Mouse (Mus musculus) liver, postnatal 0 days (tissue): ENCODE measurements around the gene Olfr523. TPM values are rescaled to one million over a fixed set of nuclear protein-coding genes. Genes with fewer than 3 reads are reported as not detected.

ENCODE experiments used
- ATAC-seq: fragments of 200-750 bp; cut with Nextera tagmentation; 2 replicates; pipeline ENCODE4 v1.8.0; 2017; ENCODE audit warnings: mild to moderate bottlenecking, moderate library complexity
- DNase-seq: peaks from one replicate; pipeline ENCODE4 v3.0.0-alpha.2; 2016
- H3K27ac ChIP-seq: fragments of 300-500 bp; sonication (generic); 2 replicates; pipeline ENCODE4 v1.5.1; 2014; ENCODE audit warnings: antibody characterized with exemption, moderate library complexity, mild to moderate bottlenecking, low read depth
- H3K27me3 ChIP-seq: fragments of 300-500 bp; sonication (generic); 2 replicates; pipeline ENCODE4 v1.6.1; 2014; ENCODE audit warnings: low read length, control low read depth, mixed read lengths; ENCODE audit not compliant: insufficient read depth
- H3K36me3 ChIP-seq: fragments of 300-500 bp; sonication (generic); replicated peaks from 2 replicates; pipeline ENCODE4 v1.6.1; 2014; ENCODE audit warnings: mild to moderate bottlenecking, control low read depth, low read length, moderate library complexity, mixed read lengths; ENCODE audit not compliant: insufficient read depth
- H3K4me1 ChIP-seq: fragments of 300-500 bp; sonication (generic); 2 replicates; pipeline ENCODE4 v1.6.1; 2014; ENCODE audit warnings: antibody characterized with exemption, mild to moderate bottlenecking, control low read depth; ENCODE audit not compliant: insufficient read depth
- H3K4me2 ChIP-seq: fragments of 300-500 bp; sonication (generic); 2 replicates; pipeline ENCODE4 v1.6.1; 2014; ENCODE audit warnings: low read depth, mild to moderate bottlenecking, low read length, moderate library complexity, mixed read lengths
- H3K4me3 ChIP-seq: fragments of 300-500 bp; sonication (generic); 2 replicates; pipeline ENCODE4 v1.5.1; 2014; ENCODE audit warnings: low read depth, low read length
- H3K9ac ChIP-seq: fragments of 300-500 bp; sonication (generic); replicated peaks from 2 replicates; pipeline ENCODE4 v1.6.1; 2014; ENCODE audit warnings: mild to moderate bottlenecking, moderate library complexity
- H3K9me3 ChIP-seq: fragments of 300-500 bp; sonication (generic); 2 replicates; pipeline ENCODE4 v1.6.1; 2016; ENCODE audit warnings: mild to moderate bottlenecking, control low read depth, low read length, mixed read lengths
- CTCF ChIP-seq: sonication (generic); IDR thresholded peaks from 2 replicates; pipeline ENCODE4 v1.5.1; 2016; ENCODE audit warnings: antibody characterized with exemption, low read depth
- EP300 ChIP-seq: IDR thresholded peaks from 2 replicates; pipeline ENCODE4 v1.6.1; 2016; ENCODE audit warnings: antibody characterized with exemption, low read depth, mild to moderate bottlenecking
- WGBS: fragments of 180-500 bp; shearing (Covaris S2); extraction: QIAGEN DNeasy Blood & Tissue Kit; methylation state at CpG from one replicate; pipeline ENCODE4 v1.1.7; 2014; ENCODE audit not compliant: insufficient replicate concordance; 5-methylcytosine and 5-hydroxymethylcytosine counted together
- polyA plus RNA-seq: library from polyadenylated mRNA; unstranded; fragments of >200 nt; fragmentation: Nextera tagmentation; extraction: Ambion mirVana; gene quantifications from 2 replicates; pipeline ENCODE4 v1.2.1, GENCODE M21; 2015

The Olfr523 gene
- polyA plus RNA-seq, 1 experiment from 2014 or later: not detected

DNA sequence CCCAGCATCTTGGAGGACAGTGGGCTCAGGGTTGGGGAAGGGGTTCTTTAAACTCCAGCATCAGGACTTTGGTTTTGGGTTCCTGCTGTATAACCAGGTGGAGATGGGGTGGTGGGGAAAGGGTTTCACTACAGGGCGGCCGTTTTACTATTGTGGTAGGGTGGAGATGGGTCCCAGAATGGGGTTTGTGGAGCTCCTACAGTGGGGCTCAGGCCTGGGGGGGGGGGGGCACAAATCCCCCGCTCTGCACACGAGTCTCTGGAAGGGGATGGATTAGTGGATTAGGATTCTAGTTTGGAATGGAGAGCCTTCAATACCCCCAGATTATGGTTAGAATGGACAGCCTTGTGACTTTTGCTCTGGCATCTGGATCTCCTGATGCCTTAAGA is 19.2 kb upstream of the Olfr523 start:
- Histone ChIP-seq H3K4me3 (no peak overlapping the region), H3K9me3 (no peaks in the 10 kb centered on the region), H3K36me3 (0 out of 2 replicates have a peak, but pooled peaks cover 4% of the 10 kb centered on the region), H3K27me3 (peaks cover 27% of the 10 kb centered on the region), H3K4me2 (no peak overlapping the region), H3K9ac (no peak overlapping the region), H3K27ac (no peak overlapping the region), H3K4me1 (no peaks in the 10 kb centered on the region)
- 29% methylated on average over 4 of the region's 4 CpGs for WGBS
- no peak for ATAC-seq
- TF ChIP-seq EP300 (no peak), CTCF (no peak)
- no peak for DNase-seq

DNA sequence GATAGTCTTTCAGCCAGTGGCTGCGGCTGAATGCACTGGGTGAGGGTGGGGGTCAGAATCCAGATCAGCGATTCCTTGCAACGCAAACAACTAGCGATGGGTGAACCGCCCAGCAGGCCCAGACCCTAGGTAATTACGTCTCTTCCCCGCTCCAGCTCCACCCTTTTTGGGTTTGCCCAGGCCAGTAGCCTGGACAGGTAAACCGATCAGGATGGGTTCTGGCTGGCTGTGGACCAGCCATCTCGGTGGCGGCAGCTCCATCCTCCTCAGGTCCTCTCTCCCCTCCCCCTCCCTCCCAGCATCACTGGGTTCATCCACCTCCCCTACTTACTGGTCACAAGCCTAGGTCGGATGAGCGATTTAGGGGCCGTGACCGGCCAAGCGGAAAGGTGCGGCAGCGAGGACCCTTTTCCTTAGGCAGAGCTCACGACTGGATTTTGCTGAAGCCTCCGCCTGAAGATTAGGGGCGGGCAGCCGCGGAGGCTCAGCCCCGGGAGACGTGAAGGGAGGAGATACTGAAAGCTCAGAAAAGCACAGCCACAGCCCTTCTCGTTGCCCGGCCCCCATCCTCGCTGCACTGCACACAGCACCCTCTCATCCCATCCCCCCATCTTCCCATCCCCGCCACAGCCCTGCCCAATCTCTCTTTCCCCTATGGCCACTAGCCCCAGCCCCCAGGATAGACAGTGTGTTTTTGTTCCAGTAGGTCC is 18.6 kb upstream of the Olfr523 start, which contains the start of gene Sprn:
Gene Sprn, minus strand, starts transcription at position 660 of the 710 bp plus-strand sequence.
- Histone ChIP-seq H3K9me3 (no peaks in the 10 kb centered on the region), H3K4me1 (no peaks in the 10 kb centered on the region), H3K27me3 (peaks cover 31% of the 10 kb centered on the region), H3K4me2 (no peak within 1 kb of the TSS), H3K27ac (no peak within 1 kb of the TSS), H3K36me3 (0 out of 2 replicates have a peak, but pooled peaks cover 4% of the 10 kb centered on the region), H3K9ac (no peak within 1 kb of the TSS), H3K4me3 (no peak within 1 kb of the TSS)
- no peak for DNase-seq
- 9% methylated on average over 28 of the region's 28 CpGs for WGBS
- no peak for TF ChIP-seq EP300
- TF ChIP-seq CTCF: no peak
- no peak for ATAC-seq

DNA sequence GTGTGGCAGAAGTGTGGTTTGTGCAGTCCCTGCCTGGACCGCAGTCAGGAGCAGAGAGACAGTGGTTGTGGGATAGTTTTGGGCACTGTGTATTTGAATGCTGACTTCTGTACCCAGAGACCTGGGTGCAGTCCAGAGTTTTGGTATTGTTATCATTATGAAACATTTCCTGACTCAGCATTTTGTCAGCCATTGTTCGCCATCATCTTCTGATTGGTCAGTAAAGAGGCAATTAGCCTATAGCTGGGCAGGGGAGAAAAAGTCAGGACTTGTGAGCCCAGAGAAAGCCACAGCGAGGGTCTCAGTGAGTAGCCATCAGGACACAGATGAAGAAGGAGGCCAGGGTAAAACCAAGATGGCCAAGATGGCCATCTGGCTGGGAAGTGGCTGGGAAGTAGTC is 12.7 kb upstream of the Olfr523 start:
- Histone ChIP-seq H3K36me3 (no peaks in the 10 kb centered on the region), H3K9ac (no peak overlapping the region), H3K4me1 (no peaks in the 10 kb centered on the region), H3K4me2 (no peak overlapping the region), H3K27ac (no peak overlapping the region), H3K27me3 (peaks cover 4% of the 10 kb centered on the region; the same call in 1 of the 2 replicates), H3K4me3 (no peak overlapping the region), H3K9me3 (no peaks in the 10 kb centered on the region)
- WGBS: 69% methylated on average over 3 of the region's 3 CpGs
- DNase-seq (no peak), ATAC-seq (no peak)
- TF ChIP-seq EP300 (no peak), CTCF (no peak)

DNA sequence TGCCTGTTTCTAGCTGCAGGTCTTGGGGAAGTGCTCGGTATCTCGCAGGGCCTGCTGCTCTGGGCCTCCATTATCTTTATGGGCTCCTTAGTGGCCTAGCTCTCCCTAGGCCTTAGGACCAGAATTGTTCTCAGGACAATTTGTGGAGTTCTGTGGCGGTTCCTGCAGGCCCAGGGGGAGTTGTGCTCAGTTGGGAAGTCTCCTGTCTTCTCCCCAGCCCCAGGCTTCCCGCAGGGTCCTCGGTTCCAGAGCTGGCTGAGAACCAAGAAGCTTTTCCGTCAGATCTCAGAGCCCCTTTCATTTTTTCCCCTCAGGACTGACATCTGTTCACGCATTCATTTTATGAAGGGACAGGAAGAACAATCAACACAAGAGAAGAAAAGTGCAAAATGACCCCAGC is 8.4 kb upstream of the Olfr523 start, which contains the start of gene Olfr522:
Gene Olfr522, minus strand, starts transcription at position 101 of the 400 bp plus-strand sequence.
- no peak within 1 kb of the TSS for H3K4me2 ChIP-seq
- ATAC-seq (no peak), DNase-seq (no peak)
- WGBS: 66% methylated on average over 7 of the region's 7 CpGs
- H3K9ac ChIP-seq: no peak within 1 kb of the TSS
- no peaks in the 10 kb centered on the region for H3K9me3 ChIP-seq
- no peaks in the 10 kb centered on the region for H3K27me3 ChIP-seq
- H3K27ac ChIP-seq: no peak within 1 kb of the TSS
- TF ChIP-seq EP300: no peak
- H3K36me3 ChIP-seq: no peaks in the 10 kb centered on the region
- H3K4me3 ChIP-seq: no peak within 1 kb of the TSS
- no peaks in the 10 kb centered on the region for H3K4me1 ChIP-seq

- Histone ChIP-seq H3K9ac (no peak overlapping the region), H3K4me3 (no peak overlapping the region), H3K9me3 (no peaks in the 10 kb centered on the region), H3K4me1 (no peaks in the 10 kb centered on the region), H3K4me2 (no peak overlapping the region), H3K27ac (no peak overlapping the region), H3K36me3 (no peaks in the 10 kb centered on the region), H3K27me3 (no peaks in the 10 kb centered on the region)
- DNase-seq (no peak), ATAC-seq (no peak)
- WGBS: 64% methylated on average over 1 of the region's 1 CpGs
- TF ChIP-seq EP300 (no peak), CTCF (no peak)
Observed at GRCm38 (mm10) chr7:140167950-140168349, 5.1 kb upstream of the Olfr523 start.

GRCm38 (mm10) chr7:140169386-140169785 is 3.6 kb upstream of the Olfr523 start:
- Histone ChIP-seq H3K27me3 (no peaks in the 10 kb centered on the region), H3K9me3 (no peaks in the 10 kb centered on the region), H3K4me3 (no peak overlapping the region), H3K9ac (no peak overlapping the region), H3K36me3 (no peaks in the 10 kb centered on the region), H3K4me1 (no peaks in the 10 kb centered on the region), H3K4me2 (no peak overlapping the region), H3K27ac (no peak overlapping the region)
- 69% methylated on average over 4 of the region's 4 CpGs for WGBS
- no peak for TF ChIP-seq EP300
- TF ChIP-seq CTCF: no peak
- DNase-seq: no peak
- no peak for ATAC-seq
